Mouse (Mus musculus) mouse embryonic stem cell (cell line): Measurements from ENCODE around the gene Tada2b.

Source experiments
- in situ Hi-C, 2 experiments: fragments of 300-500 bp; cut with MboI; formaldehyde crosslinking; loops; 1 replicate in 1 of 2; 3 replicates in 1 of 2; pipeline ENCODE4 v1.14.3; 2019 to 2020; ENCODE audit warnings: low sequenced_read_pairs in 2 of 2, low pct_unique_long_range_greater_than_20kb in 1 of 2, mixed read lengths in 1 of 2; ENCODE audit not compliant: unreplicated experiment in 1 of 2

Gene Tada2b

DNA sequence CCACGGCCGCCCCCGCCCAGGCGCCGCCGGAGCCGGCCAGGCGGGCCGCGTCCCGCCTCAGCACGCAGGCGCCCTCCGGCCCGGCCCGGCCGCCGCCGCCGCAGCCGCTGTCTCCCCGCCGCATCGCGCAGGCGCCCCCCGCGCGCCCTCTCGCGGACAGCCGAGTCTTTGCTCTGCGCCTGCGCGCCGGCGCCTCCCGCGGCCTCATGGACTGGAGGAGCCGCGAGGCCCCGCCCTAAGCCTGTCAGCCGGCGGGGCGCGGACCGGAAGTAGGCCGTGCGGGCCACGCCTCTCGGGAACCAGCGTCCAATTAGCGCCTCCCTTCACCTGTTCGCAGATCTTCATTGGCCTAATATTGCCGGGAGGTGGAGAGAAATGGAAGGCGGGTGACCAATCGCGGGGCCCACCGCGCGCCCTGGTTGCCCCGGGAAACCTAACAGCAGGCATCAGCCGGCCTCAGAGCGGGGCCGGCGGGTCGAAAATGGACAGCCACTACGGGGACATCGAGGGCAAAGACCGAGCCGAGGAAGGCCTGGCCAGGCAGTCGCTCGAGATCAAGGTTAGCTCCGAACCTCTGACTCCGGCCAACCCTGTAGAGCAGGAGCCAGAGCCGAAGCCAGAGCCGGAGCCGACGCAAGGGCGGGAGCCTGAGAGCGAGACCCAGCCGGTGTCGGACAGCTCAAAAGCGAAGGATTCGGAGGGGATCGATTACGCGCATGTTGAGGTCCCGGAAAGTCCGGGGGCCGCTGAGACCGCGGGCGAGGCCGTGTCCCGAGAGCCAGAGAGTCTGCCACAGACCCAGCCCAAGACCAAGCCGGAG is at the start of gene Tada2b, which contains the start of gene Ccdc96:
Gene Tada2b, minus strand, starts transcription at position 115 of the 820 bp plus-strand sequence.
Gene Ccdc96, plus strand, starts transcription at position 418 of the 820 bp plus-strand sequence.
- in situ Hi-C loops: loop anchor here (5.0 kb wide), 1 partner anchor 98 kb away; no protein-coding TSS in a partner anchor

DNA sequence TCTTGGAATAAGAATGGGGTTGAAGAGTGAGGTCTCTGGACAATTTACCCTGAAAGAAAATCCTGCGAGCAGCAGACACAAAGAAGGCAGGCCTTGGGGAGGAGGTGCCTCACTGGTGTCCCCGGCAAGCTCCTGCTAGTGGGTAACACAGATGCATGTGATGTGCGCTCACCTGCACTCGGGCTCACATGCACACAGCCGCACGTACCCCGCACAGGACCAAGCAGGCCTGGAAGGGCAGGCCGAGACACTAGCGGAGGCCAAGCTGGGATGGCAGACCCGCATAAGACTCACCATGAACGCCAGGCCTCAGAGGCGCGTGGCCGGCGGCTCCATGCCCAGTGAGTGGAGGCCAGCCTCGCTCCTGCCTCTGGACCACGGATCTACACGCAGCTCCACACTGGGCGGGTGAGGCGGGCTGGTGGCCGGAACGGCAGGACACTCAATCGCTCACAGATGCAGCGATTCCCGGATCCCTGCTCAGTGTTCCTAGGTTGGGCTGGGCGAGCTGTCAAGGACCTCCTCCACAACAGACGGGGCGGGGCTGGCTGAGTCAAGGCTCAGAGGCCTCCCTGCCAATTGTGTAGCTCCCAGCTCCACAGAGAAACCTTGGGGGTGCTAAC is 46.2 kb upstream of the Tada2b start:
- in situ Hi-C loops: loop anchor here in 1 of 2 experiments (5.0 kb wide), 1 partner anchor 52 kb away; no protein-coding TSS in a partner anchor

DNA sequence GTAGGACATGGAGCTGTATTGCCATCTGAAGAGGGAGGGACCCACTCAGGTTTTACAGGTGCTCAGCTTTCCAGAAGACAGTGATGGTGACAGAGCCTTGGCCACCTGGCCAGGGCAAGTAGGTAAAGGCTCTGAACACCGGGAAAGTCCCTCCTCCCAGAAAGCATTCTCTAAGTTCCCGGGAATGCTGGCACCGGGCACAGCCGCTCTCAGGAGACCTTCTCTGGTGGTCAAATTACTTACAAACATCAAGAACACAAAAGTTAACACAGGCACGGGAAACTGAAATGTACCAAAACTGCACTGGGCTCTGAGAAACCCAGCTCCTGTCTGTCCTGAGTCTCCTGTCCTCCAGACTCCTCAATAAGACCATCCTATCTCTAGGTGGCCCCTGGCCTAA is 45.6 kb upstream of the Tada2b start:
- in situ Hi-C loops: loop anchor here (5.0 kb wide), 1 partner anchor 53 kb away; no protein-coding TSS in a partner anchor

DNA sequence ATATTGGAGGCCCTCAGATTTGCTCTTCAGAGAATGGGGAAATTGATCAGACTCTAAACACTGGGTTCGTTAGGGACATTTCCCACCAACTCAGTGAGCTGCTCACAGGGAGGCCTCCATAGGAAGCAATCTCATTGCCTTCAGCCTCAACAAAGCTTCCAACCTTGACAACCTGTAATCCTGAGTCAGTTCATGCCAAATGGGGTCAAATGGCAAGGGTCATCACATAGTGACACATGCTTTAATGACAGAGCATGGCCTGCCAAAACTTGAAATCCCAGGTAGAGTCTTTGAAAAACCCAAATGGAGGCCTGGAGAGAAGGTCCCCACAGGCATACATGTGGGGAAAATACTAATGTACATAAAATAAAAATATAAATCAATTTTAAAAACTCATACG is 42.8 kb upstream of the Tada2b start:
- in situ Hi-C loops: loop anchor here in 1 of 2 experiments (5.0 kb wide), 1 partner anchor 55 kb away; no protein-coding TSS in a partner anchor

DNA sequence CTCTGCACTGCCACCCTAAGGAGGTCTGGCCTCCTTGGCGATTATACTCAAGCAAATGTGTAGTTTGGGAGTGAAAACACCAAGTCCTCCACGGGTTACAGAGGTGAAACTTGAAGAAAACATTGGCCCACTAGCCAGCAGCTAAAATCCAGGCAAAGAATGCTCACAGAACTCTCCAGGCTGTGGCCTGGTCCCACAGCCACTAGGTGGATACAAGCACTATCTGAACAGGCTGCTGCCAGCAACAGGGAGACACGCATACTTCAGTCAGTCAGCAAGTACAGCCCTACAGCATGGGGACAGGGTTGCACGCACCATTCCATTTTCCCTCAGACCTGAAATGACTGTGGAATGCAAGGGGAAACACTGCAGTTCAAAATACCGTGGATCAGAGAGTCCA is 42.2 kb upstream of the Tada2b start:
- in situ Hi-C loops: loop anchor here in 1 of 2 experiments (5.0 kb wide), 1 partner anchor 56 kb away; no protein-coding TSS in a partner anchor

DNA sequence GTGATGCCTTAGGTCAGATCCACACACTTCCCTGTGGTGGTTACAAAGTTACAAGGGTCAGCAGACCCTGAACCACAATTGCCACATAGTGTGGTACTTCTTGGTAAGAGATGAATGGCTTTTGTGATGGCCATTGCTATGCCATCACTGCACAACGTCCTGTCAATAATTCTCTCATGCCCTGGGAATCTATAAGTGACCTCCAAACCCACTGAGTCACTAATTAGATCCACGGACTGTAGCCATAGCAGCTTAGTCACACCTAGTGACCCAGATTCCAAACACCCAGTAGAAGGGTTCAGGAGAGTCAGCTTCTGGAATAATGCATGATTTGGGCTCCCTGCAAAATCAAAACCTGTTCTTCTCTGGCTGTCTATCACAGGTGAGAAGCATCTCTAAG is 41.1 kb upstream of the Tada2b start:
- in situ Hi-C loops: loop anchor here in 1 of 2 experiments (5.0 kb wide), 1 partner anchor 57 kb away; no protein-coding TSS in a partner anchor

DNA sequence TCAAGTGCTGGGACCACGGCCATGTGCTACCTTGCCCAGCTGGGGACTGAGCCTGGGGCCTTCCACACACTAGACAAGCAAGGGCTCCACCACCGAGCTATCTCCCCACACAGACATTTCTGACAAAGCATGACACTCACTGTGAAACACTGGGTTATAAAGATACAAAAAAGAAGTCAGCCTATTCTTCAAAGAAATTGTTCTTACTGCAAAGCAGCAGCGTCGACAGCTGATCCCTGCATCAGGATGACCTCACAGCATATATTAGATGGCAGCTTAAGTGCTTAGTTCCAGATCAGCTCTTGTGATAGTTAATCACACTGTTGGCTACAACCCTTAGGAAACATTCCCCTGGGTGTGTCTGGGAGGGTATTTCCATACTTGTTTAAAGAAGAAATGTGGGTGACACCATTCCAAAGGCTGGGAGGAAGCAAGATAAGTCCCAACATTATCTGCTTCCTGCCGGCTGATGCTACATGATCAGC is 39.2 kb upstream of the Tada2b start:
- in situ Hi-C loops: no loop called here

DNA sequence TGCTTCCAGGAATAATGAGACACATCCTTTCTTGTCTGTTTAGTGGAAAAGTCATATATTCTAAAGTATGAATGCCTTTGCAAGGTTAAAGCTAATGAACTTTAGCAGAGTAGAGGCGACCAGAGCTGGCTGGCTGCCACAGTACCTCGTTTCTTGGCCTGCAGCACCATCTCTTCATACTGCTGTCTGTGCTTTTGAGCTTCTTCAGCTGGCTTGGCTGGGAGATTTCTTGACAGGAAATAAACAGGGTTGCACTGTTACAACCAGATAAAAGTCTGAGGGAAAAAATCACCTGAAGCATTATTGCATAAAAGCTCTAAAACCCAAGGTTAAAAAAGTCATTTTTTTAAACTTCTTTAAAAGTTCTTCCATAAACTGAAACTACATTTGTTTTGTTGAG is 38.7 kb upstream of the Tada2b start:
- in situ Hi-C loops: no loop called here

DNA sequence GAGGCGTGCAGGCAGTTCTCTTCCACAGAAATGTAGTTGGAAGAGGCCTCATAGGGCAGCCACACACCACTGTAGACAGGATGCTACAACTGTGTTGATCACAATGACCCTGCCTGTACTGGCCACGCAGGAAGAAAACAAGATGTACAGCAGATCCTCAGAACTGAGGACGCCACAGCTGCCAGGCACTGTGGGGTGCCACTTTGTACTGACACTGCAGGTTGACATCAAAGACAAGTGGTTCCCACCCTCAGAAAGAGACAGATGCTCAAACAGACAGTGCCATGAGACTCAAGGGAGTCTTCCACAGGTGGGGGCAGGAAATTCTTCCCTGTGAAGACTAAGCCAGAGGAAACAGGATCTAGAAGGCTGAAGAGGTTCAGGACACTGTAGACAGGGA is 35.7 kb upstream of the Tada2b start:
- in situ Hi-C loops: no loop called here

DNA sequence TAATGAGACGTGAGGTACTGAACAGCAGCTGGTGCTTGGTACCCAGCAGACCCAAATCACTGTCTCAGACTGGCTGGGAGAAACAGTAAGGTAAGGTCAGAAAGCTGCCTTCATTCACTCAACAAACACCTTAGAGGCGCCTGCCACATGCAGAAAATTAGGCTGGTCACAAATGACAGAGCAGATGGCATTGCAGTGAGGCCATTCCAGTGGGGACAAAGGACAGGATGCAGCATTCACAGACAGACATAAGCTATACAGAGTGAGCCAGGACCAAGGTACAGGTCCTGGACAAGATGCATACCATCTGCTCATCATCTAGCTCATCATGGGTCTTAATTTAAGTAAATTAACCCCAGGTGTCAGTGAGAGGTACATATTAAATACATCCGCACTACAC is 33.5 kb upstream of the Tada2b start:
- in situ Hi-C loops: no loop called here

DNA sequence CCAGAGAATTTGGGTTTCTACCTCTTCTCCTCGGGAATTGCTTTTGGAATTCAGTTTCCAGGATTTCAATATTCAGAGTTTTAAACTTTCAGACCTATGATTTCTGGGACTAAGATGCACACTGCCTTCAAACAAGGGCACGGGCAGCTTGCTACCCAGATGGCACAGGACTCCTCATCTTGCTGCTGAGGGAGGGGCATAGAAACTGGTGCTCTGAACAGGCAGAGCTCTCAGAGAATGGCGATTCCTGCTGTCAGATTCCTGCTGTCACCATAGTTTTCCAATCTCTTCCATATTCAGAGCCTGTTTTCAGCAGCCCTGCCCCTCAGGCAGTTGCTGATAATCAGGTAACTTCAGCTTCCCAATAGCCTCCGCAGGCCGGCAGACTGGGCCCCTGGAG is 31.5 kb upstream of the Tada2b start:
- in situ Hi-C loops: no loop called here

DNA sequence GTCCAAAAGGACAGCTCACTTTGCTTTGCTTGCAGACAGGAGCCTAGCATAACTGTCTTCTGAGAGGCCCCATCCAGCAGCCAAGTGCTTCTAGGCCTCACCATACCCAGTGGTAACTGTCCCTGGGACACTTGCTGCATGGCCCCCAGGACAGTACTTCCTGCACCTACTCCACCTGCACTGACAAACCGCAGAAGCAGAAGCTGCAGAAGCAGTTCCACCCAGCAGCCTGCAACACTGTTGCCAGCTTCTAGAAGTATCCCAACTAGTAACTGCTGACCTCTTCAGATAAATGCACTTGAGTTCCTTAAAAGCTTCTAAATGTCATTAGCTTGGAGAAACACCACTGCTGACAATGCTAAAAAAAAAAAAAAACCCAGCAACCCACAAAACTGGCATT is 31.0 kb upstream of the Tada2b start:
- in situ Hi-C loops: no loop called here

DNA sequence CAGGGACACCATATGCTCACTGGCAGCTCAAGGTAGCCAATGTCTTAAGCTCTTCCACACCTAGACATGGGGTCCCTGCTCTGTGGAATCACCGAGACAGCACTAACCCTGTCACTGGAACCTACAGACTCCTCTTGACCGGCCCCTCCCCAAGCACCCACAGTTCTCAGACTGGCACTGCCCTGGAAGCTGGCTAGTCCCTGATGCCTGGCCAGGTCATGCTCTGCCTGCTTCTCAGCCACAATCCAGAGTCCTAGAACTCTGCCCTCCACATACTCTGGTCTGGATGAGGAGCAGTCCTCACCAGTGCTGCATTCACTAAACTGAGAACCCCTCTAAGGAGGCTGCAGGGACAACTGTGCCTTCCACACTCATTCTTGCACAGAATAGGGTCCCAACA is 26.9 kb upstream of the Tada2b start:
- in situ Hi-C loops: no loop called here

DNA sequence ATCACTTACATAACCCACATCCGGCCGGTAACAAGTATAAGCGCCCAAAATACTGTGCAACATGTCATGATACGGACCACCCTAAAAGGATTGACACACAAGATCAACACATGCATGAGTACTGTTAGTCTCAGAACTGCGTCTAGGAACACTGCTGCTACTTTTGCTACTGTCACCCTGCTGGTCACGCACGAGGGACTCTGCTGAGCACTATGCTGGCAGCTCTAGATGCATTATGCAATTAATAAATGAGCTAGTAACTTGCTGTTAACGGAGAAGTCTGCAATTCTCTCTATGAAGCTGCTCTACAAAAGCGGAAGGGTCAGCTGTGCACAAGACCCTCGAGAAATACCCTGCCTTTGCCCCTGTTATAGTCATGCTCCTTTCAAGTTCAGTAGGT is 24.3 kb upstream of the Tada2b start:
- in situ Hi-C loops: no loop called here

DNA sequence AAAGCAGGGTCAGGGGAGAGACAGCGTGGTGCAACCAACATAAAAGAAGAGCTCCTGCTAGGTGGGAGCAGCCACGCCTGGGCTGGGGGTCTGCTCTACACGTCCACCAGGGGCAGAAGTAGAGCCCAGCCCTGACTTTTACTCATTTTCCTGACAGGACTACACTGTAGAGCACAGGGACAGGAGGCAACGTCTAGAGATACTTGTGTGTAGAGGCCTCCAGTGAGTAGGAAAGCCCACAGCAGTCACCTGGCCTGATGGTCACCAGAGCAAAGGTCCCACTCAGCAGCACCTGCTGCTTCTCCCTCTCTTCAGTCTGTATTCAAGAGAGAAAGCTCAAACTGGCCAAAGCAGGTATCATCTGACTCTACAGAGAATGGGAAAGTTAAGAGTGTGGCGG is 21.6 kb upstream of the Tada2b start:
- in situ Hi-C loops: no loop called here

DNA sequence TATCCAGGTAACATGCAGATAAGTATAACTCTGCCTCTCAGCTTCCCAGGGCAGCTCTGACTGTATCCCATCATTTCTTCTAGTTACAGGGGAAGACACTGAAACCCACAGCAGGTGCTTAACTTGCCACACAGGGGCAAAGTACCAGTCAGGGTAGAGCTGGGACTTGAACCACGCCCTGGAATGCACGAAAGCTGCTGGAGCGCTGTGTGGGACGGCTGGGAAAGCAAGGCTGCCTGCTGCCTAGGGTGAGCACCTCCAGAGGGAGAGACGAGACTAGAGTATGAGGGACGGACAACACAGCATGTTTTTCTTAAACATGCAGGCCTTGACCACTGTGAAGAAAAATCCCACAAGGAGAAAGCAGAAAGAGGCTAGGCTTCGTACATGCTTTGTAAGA is 21.1 kb upstream of the Tada2b start:
- in situ Hi-C loops: no loop called here

DNA sequence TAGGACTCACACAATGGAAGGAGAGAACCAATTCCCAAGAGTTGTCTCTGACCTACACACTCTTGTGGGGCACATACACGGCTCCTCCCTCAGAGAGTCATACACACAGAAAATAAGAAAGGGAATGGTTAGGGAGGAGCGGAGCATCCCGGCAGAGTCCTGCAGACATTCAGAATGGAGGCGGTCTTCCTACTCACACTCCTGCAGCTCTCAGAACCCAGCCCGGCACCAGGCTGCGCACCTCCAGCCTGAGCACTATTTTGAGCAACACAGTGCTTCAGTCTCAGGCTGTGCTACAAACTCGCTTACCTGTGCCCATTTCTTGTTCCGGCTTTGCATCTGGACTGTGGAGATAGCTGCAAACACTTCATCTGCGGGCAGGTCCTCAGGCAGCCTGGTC is 10.6 kb upstream of the Tada2b start:
- in situ Hi-C loops: no loop called here

DNA sequence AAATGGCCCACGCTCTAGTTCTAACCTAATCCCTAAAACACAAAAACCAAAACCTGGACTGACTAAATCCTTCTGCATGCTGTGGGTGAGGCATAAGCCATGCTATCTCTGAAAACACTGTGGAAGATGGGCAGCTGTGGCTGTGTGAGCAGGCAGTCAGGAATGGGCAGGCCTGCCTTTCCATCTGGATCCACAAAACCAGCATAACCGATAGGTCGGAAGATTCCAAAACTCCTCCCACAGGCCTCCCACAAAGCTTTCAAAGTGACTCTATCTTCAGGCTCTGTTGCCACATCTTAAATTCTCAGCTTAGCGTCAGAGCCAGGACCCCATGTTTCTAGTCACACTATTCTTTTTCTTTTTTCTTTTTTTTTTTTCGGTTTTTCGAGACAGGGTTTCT is 9.8 kb upstream of the Tada2b start:
- in situ Hi-C loops: no loop called here

DNA sequence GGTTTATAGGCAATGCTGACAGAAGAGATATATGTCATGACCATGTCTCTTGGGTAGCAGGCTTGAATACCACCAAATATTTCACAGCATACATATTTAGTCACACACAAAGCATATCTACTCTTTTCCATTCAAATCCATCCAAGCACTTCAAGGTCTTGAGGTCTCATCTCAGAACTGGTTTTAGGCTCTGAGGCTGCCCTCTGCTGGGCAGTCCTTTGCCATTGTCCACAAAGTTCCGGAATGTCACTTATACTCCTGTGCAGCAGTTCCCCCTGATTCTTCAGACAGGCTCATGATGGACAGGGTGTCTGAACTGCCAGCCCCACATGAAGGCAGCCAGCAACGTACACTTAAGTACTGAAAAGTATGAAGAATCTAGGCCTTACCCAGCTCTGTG is 5.1 kb upstream of the Tada2b start:
- in situ Hi-C loops: no loop called here
